16 mouse cellular contexts compared by ENCODE assay signal in genomic region chr7:3295321-3296110, GRCm38 (mm10). TPM values are rescaled to one million over a fixed set of nuclear protein-coding genes. Genes with fewer than 3 reads are reported as not detected.
DNase-seq lines count a peak whose midpoint lies in the region; ATAC-seq and TF ChIP-seq lines count a peak whose summit lies in the region.
"Had no signal": no experiment of that assay in that cellular context is flagged by ENCODE, and none has a peak within 500 bp of the region (broad histone marks: within the 10 kb centered on the region; RNA-seq: fewer than 3 reads in every experiment).

No protein-coding gene starts in this region.

- peaks cover 24% of the 10 kb centered on the region for H3K4me1 ChIP-seq in heart, adult 2 months (ENCODE audit: control insufficient read depth, insufficient read depth, low read length)
- H3K4me1 ChIP-seq in lung, postnatal 0 days (ENCODE audit: insufficient read depth, low read depth, low read length): peaks cover 20% of the 10 kb centered on the region
- H3K4me1 ChIP-seq in lung, adult 2 months (ENCODE audit: control insufficient read depth, insufficient read depth, low read length): peaks cover 15% of the 10 kb centered on the region
- peaks cover 48% of the 10 kb centered on the region for H3K4me1 ChIP-seq in liver, postnatal 0 days (ENCODE audit: insufficient read depth)
- peaks cover 4% of the 10 kb centered on the region for H3K4me1 ChIP-seq in forebrain, embryonic 14.5 days (ENCODE audit: control insufficient read depth, insufficient read depth, low read length)

- peaks cover 8% of the 10 kb centered on the region for H3K79me2 ChIP-seq in heart, adult 2 months (replicated peaks; ENCODE audit: control insufficient read depth, insufficient read depth, low read length)

- no peak for ATAC-seq in lung, postnatal 0 days
- no peak for ATAC-seq in liver, postnatal 0 days
- ATAC-seq in forebrain, embryonic 14.5 days: no peak
- ATAC-seq: Patski had no signal

- H3K4me2 ChIP-seq in lung, postnatal 0 days (replicated peaks; ENCODE audit: low read depth, low read length): 0 out of 2 replicates have a peak overlapping the region, but pooled peaks have one; percentile 25
- peak overlapping the region; percentile 71 for H3K4me2 ChIP-seq in liver, postnatal 0 days (ENCODE audit: low read depth, low read length)
- H3K4me2 ChIP-seq in forebrain, embryonic 14.5 days (ENCODE audit: low read length): no peak overlapping the region

- no peak for TF ChIP-seq POLR2A in heart, adult 2 months (IDR thresholded peaks at IDR 0.05; ENCODE audit: insufficient read depth, low read depth, low read length)
- no peak for TF ChIP-seq POLR2A in lung, adult 2 months (IDR thresholded peaks at IDR 0.05; ENCODE audit: borderline replicate concordance, extremely low read depth, low read depth, low read length)

- peak; percentile 80 for DNase-seq in heart, adult 11 months
- no peak for DNase-seq in heart, adult 2 months
- peak; percentile 42 for DNase-seq in lung, postnatal 0 days (ENCODE audit: low spot score)
- no peak for DNase-seq in lung, adult 2 months
- DNase-seq in liver, postnatal 0 days: no peak
- peak; percentile 56 for DNase-seq in yolk sac, embryonic 10.5 days (ENCODE audit: low spot score)
- DNase-seq in forebrain, embryonic 14.5 days (ENCODE audit: low spot score): no peak
- DNase-seq in adrenal gland, adult 2 months: no peak
- DNase-seq: adrenal gland, postnatal 25 days; cerebellum, adult 11-12 months; kidney, adult 2 months; left cerebral cortex, postnatal 4 days; lung, postnatal 14 days; right cerebral cortex, postnatal 4 days had no signal

- no peaks in the 10 kb centered on the region for H3K9me3 ChIP-seq in lung, postnatal 0 days (ENCODE audit: low read length)
- no peaks in the 10 kb centered on the region for H3K9me3 ChIP-seq in liver, postnatal 0 days (ENCODE audit: low read length)
- no peaks in the 10 kb centered on the region for H3K9me3 ChIP-seq in forebrain, embryonic 14.5 days (replicated peaks; ENCODE audit: control insufficient read depth, low read length)

- H3K9ac ChIP-seq in heart, adult 2 months (ENCODE audit: low read depth, low read length): no peak overlapping the region
- no peak overlapping the region for H3K9ac ChIP-seq in lung, postnatal 0 days (replicated peaks; ENCODE audit: low read depth)
- H3K9ac ChIP-seq in liver, postnatal 0 days (replicated peaks): no peak overlapping the region
- H3K9ac ChIP-seq in forebrain, embryonic 14.5 days (ENCODE audit: low read length): no peak overlapping the region

- H3K27me3 ChIP-seq in heart, adult 2 months (ENCODE audit: control insufficient read depth, insufficient read depth, low read length): no peaks in the 10 kb centered on the region
- H3K27me3 ChIP-seq in lung, postnatal 0 days (replicated peaks; ENCODE audit: insufficient read depth, low read length): no peaks in the 10 kb centered on the region
- no peaks in the 10 kb centered on the region for H3K27me3 ChIP-seq in liver, postnatal 0 days (ENCODE audit: insufficient read depth, low read length)
- no peaks in the 10 kb centered on the region for H3K27me3 ChIP-seq in forebrain, embryonic 14.5 days (replicated peaks; ENCODE audit: control insufficient read depth, insufficient read depth, low read length)
- H3K27me3 ChIP-seq: Patski had no signal

- no peak overlapping the region; the same call in 1 of the 2 replicates for H3K4me3 ChIP-seq in heart, adult 2 months
- no peak overlapping the region for H3K4me3 ChIP-seq in lung, postnatal 0 days (ENCODE audit: low read depth, low read length)
- no peak overlapping the region for H3K4me3 ChIP-seq in lung, adult 2 months (replicated peaks; ENCODE audit: extremely low read depth, low read depth, low read length)
- H3K4me3 ChIP-seq in liver, postnatal 0 days (ENCODE audit: low read depth, low read length): no peak overlapping the region
- no peak overlapping the region for H3K4me3 ChIP-seq in forebrain, embryonic 14.5 days (ENCODE audit: low read depth, low read length)
- H3K4me3 ChIP-seq: hindbrain, embryonic 10.5 days had no signal

- intact Hi-C loops in heart, adult 2 months (cut with DNase I): loop anchor here (10.0 kb wide), 2 partner anchors 409 to 1199 kb away; partner anchors contain the start of gene Rps9

- WGBS in heart, adult 2 months: 40% methylated on average over 5 of the region's 5 CpGs
- WGBS in lung, postnatal 0 days: 63% methylated on average over 5 of the region's 5 CpGs
- 47% methylated on average over 5 of the region's 5 CpGs for WGBS in lung, adult 2 months
- WGBS in liver, postnatal 0 days (ENCODE audit: insufficient replicate concordance): 46% methylated on average over 5 of the region's 5 CpGs
- WGBS in forebrain, embryonic 14.5 days: 87% methylated on average over 5 of the region's 5 CpGs

- peaks cover 59% of the 10 kb centered on the region for H3K36me3 ChIP-seq in heart, adult 2 months (ENCODE audit: control insufficient read depth, insufficient read depth, low read length)
- peaks cover 33% of the 10 kb centered on the region for H3K36me3 ChIP-seq in lung, postnatal 0 days (ENCODE audit: insufficient read depth, low read length)
- H3K36me3 ChIP-seq in liver, postnatal 0 days (replicated peaks; ENCODE audit: insufficient read depth, low read length): peaks cover 22% of the 10 kb centered on the region
- H3K36me3 ChIP-seq in forebrain, embryonic 14.5 days (ENCODE audit: control insufficient read depth, insufficient read depth, low read length): peaks cover 37% of the 10 kb centered on the region

- H3K27ac ChIP-seq in heart, adult 2 months: no peak overlapping the region; the same call in 1 of the 2 replicates
- no peak overlapping the region for H3K27ac ChIP-seq in lung, postnatal 0 days (ENCODE audit: low read length)
- peak overlapping the region; percentile 58 for H3K27ac ChIP-seq in liver, postnatal 0 days (ENCODE audit: low read depth)
- H3K27ac ChIP-seq in forebrain, embryonic 14.5 days (ENCODE audit: low read depth, low read length): no peak overlapping the region
- H3K27ac ChIP-seq: hindbrain, embryonic 10.5 days had no signal

- no peak for TF ChIP-seq CTCF in heart, adult 2 months (IDR thresholded peaks at IDR 0.05)
- TF ChIP-seq CTCF in lung, postnatal 0 days (IDR thresholded peaks at IDR 0.05): no peak
- no peak for TF ChIP-seq CTCF in lung, adult 2 months (IDR thresholded peaks at IDR 0.05; ENCODE audit: insufficient read depth, low read length)
- TF ChIP-seq CTCF in liver, postnatal 0 days (IDR thresholded peaks at IDR 0.05; ENCODE audit: low read depth): no peak

- no peak for TF ChIP-seq EP300 in heart, adult 2 months (IDR thresholded peaks at IDR 0.05; ENCODE audit: insufficient read depth, low read depth, low read length)
- TF ChIP-seq EP300 in lung, postnatal 0 days (IDR thresholded peaks at IDR 0.05): no peak
- no peak for TF ChIP-seq EP300 in liver, postnatal 0 days (IDR thresholded peaks at IDR 0.05; ENCODE audit: low read depth)

RNA-seq across cellular contexts. Expression of gene Prkcg, which starts 6.5 kb away (rescaled TPM):
- 1 to 10 TPM in 1 of 2 experiments, under 1 TPM in 1; 0.89 to 3.0 TPM for total RNA-seq in heart, adult 2 months (2021)
- polyA plus RNA-seq in heart, adult 2 months (2012; rRNA removed): 4.5 and 4.7 TPM in 2 replicates
- polyA plus RNA-seq in lung, postnatal 0 days (2015; fragmentation: Nextera tagmentation; extraction: Ambion mirVana): 0.21 and 0.58 TPM in 2 replicates
- polyA plus RNA-seq in lung, adult 2 months (2012; rRNA removed): 5.6 and 5.9 TPM in 2 replicates
- polyA plus RNA-seq in liver, postnatal 0 days (2015; fragmentation: Nextera tagmentation; extraction: Ambion mirVana): 0.04 and 0.09 TPM in 2 replicates
- 0.43 and 1.2 TPM in 2 replicates for polyA plus RNA-seq in forebrain, embryonic 14.5 days (2014; fragmentation: Nextera tagmentation; extraction: Ambion mirVana)
- total RNA-seq in adrenal gland, adult 2 months (2021): 1 to 10 TPM in 1 of 2 experiments, under 1 TPM in 1; 0.32 to 1.5 TPM
- polyA plus RNA-seq in adrenal gland, adult 2 months (2012; rRNA removed): 1.5 and 1.6 TPM in 2 replicates

RNA-seq across cellular contexts. Expression of gene Myadm, which starts 6.6 kb away (rescaled TPM):
- total RNA-seq in heart, adult 2 months (2021): 100 to 1,000 TPM; 131 to 139 TPM
- 397 and 685 TPM in 2 replicates for polyA plus RNA-seq in heart, adult 2 months (2012; rRNA removed)
- polyA plus RNA-seq in lung, postnatal 0 days (2015; fragmentation: Nextera tagmentation; extraction: Ambion mirVana): 142 and 144 TPM in 2 replicates
- 429 and 524 TPM in 2 replicates for polyA plus RNA-seq in lung, adult 2 months (2012; rRNA removed)
- 38.6 and 40.7 TPM in 2 replicates for polyA plus RNA-seq in liver, postnatal 0 days (2015; fragmentation: Nextera tagmentation; extraction: Ambion mirVana)
- 19.8 and 23.6 TPM in 2 replicates for polyA plus RNA-seq in forebrain, embryonic 14.5 days (2014; fragmentation: Nextera tagmentation; extraction: Ambion mirVana)
- total RNA-seq in adrenal gland, adult 2 months (2021): 10 to 100 TPM; 65.1 to 90.8 TPM
- 199 and 200 TPM in 2 replicates for polyA plus RNA-seq in adrenal gland, adult 2 months (2012; rRNA removed)

RNA-seq across cellular contexts. Expression of gene Cacng7, which starts 37.2 kb away (rescaled TPM):
- 1 to 10 TPM; 4.3 to 5.4 TPM for total RNA-seq in heart, adult 2 months (2021)
- 6.7 and 7.7 TPM in 2 replicates for polyA plus RNA-seq in heart, adult 2 months (2012; rRNA removed)
- polyA plus RNA-seq in lung, postnatal 0 days (2015; fragmentation: Nextera tagmentation; extraction: Ambion mirVana): 0.25 and 0.48 TPM in 2 replicates
- 3.3 and 7.4 TPM in 2 replicates for polyA plus RNA-seq in lung, adult 2 months (2012; rRNA removed)
- polyA plus RNA-seq in liver, postnatal 0 days (2015; fragmentation: Nextera tagmentation; extraction: Ambion mirVana): 0.12 and 0.13 TPM in 2 replicates
- 3.3 and 3.8 TPM in 2 replicates for polyA plus RNA-seq in forebrain, embryonic 14.5 days (2014; fragmentation: Nextera tagmentation; extraction: Ambion mirVana)
- 10 to 100 TPM in 1 of 2 experiments, 1 to 10 TPM in 1; 9.1 to 14.2 TPM for total RNA-seq in adrenal gland, adult 2 months (2021)
- 11.4 and 14.8 TPM in 2 replicates for polyA plus RNA-seq in adrenal gland, adult 2 months (2012; rRNA removed)

RNA-seq across cellular contexts. Expression of gene Nlrp12, which starts 46.0 kb away (rescaled TPM):
- under 1 TPM in 1 of 2 experiments, not detected in 1; 0.13 TPM for total RNA-seq in heart, adult 2 months (2021)
- 0.14 TPM in 1 of 2 replicates, not detected in the other for polyA plus RNA-seq in heart, adult 2 months (2012; rRNA removed)
- polyA plus RNA-seq in lung, postnatal 0 days (2015; fragmentation: Nextera tagmentation; extraction: Ambion mirVana): 0.19 and 0.21 TPM in 2 replicates
- polyA plus RNA-seq in lung, adult 2 months (2012; rRNA removed): 0.25 and 0.50 TPM in 2 replicates
- polyA plus RNA-seq in liver, postnatal 0 days (2015; fragmentation: Nextera tagmentation; extraction: Ambion mirVana): 4.2 and 5.1 TPM in 2 replicates
- polyA plus RNA-seq in forebrain, embryonic 14.5 days (2014; fragmentation: Nextera tagmentation; extraction: Ambion mirVana): not detected in 2 replicates
- not detected for total RNA-seq in adrenal gland, adult 2 months (2021)
- 0.01 TPM in 1 of 2 replicates, not detected in the other for polyA plus RNA-seq in adrenal gland, adult 2 months (2012; rRNA removed)
- total RNA-seq: adrenal gland, postnatal 25 days had no signal
- polyA plus RNA-seq: hindbrain, embryonic 10.5 days; Patski had no signal

Comparison
In these comparisons a context has a peak if more than half of its experiments do, and no peak if none do; other contexts are left out.
1. DNase-seq: peak in heart, adult 11 months (single experiment), lung, postnatal 0 days (single experiment) and yolk sac, embryonic 10.5 days (single experiment); none in heart, adult 2 months (0 of 2), lung, adult 2 months (single experiment), liver, postnatal 0 days (single experiment), forebrain, embryonic 14.5 days (single experiment) and adrenal gland, adult 2 months (single experiment).